Mouse (Mus musculus) mouse trophoblast stem cell (cell line): ENCODE data around the gene Dscaml1.

ENCODE experiments used
- in situ Hi-C, 2 experiments: fragments of 300-500 bp; cut with MseI, MboI; formaldehyde crosslinking; loops; 2 replicates in 1 of 2; 3 replicates in 1 of 2; pipeline ENCODE4 v1.15.1; 2025

Gene Dscaml1

DNA sequence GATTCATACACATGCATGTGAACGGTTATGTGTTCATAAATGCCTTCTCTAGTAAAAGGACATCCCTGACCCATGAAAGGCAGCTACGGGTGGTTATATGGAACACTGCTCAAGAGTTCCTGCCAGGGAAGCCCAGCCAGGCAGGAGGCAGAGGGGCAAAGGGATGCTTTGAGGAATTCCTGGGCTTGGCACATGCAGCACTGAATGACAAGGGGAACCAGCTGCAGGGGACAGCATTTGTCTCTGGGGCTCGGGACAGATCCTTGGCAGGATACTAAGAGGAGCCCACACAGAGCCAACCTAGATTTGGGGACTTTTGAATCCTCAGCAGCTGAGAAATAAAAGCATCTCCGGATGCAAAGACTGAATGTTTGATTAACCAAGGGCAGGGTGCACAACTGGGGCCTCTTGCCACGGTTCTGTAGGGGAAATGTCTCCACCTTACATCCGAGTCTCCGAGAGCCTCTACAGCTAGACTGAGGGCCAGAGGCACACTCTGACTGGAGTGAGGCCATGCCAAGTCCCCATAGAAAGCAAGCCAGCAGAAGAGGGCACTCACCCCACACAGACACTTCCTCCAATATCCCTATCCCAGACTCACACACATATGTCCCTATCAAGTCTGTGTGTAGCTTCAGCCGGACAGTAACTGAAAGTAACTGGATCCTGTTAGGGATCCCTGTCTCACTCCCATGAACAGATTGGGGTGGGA, 251.7 kb downstream of the Dscaml1 start:
- in situ Hi-C loops: no loop called here

DNA sequence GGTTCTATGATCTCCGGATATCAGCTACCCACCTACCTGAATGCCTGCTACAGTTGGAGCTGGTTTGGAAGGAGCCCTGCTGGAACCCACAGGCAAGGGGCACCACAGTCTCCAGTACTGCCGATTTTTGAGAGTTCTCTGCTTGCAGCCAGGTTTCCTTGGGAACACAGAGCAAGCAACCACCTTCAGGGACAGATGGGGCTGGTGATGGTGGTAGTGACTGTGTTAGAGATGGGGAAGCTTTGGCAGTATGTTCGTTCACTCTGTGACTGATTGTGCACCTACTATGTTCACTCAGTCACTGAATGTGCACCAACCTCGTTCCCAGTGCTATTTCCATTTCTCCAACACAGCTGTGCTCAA, 252.2 kb downstream of the Dscaml1 start:
- in situ Hi-C loops: no loop called here

DNA sequence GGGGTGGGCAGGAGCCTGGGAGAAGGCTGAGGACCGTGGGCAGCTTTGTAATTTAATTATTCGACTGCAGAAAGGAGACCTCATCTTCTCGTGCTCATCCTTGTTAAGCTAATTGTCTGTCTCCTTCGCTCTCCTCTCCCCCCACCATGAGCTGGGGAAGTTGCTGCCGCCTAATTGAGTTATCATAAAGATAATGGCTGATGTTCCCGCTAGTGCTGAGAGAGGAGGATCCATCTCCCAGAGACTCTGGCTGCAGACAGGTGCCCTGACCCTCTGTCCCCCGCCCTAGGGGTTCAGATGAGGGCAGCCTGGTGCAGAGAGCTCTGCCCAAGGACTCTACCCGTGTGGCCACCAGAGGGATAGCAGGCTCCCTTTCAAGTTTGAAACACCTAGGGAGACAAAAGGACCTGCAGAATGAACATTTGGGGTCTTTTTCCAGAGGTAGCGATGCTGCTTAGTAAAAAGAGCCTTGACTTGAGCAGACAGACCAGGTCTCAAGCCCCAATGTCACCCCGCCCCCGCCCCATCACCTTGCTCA, 256.1 kb downstream of the Dscaml1 start:
- in situ Hi-C loops: no loop called here

DNA sequence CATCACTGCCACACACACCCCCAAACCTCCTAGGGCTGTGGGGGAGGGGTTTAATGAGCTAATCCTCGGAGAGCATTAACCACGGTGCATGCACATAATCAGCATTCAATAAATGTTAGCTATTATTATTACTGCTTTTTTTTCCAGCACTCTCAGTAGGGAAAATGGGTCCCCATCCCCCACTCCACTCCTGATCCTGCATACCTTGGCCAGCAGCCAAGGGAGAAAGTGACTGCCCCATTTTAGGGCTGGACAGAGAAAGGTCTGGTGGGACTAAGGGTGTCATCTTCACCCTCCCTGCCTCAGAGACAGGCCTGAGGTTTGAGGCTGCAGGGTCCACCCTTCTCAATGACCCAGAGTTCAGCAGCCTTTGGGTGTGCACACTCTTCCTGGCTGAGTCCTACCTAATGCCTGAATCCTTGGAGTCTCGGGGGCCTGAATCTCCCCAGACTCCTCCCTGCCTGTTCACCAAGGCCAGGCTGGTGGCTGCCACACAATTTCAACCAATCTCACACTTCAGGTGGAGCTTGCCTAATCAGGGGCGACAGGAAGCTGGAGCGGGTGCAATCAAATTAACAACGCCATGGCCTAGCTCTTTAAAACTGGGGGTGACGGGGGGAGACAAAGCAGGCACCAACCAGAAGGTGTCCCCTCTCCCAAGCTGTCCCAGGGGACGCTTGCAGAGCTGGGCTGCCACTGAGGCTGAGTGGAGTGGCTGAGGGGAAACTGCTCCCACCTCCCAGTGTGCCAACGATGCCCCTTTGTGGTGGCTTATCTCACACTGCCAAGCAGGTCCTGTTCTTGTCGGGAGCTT, 267.2 kb downstream of the Dscaml1 start:
- in situ Hi-C loops: no loop called here

DNA sequence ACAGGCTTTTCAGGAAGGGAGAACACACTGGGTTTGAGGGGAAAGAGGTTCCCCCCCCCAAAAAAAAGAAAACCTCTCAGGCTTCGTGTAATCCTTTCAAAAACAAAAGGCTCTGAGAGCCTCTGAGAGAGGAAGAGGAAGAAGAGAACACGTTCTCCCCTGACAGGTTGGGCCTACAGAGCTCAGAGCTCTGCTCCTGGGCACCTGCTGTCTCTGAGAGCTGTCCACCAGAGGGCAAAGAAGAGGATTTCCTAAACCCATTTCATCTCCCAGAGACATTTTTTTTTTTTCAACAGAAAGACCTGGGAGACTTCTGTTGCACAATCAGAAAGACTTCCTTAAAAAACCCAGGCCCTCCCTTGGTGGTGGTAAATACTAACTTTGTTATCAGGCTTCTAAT, 267.8 kb downstream of the Dscaml1 start:
- in situ Hi-C loops: no loop called here

DNA sequence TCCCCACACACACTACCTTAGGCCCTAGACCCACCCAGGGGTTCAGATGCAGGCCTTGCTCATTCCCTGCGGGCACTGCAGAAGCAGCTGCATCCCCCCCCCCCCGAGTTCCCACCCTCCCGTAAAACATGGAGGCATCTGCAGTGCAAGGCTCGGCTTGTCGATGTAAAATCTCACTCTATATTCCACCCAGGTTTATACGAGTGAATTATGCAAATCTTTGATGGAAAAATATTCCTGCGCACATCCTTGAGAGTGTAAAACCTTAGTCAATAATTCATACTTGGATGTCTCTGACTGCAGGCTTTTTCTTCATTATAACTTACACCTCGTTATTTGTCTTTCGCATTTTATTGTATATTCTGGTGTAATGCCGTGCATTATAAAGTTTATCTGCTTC, 272.7 kb downstream of the Dscaml1 start:
- in situ Hi-C loops: no loop called here

DNA sequence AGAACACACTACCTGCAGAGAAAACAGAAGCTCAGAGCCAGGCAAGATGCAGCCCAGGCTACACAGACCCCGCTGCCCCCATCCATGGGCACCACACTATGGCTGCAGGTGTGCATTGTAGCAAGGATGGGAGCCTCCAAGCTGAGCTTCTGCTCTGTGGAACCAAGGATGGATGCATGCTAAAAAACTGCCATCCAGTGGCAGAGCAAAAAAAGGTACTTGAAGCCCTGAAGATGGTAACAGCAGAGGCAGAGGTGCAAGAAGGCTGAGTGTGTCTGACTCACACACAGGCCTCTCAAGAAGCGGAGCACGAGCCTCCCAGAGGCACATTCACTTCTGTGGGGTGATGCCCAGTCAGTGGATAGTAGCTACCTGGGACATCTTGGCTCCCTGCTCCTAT, 276.8 kb downstream of the Dscaml1 start:
- in situ Hi-C loops: no loop called here

DNA sequence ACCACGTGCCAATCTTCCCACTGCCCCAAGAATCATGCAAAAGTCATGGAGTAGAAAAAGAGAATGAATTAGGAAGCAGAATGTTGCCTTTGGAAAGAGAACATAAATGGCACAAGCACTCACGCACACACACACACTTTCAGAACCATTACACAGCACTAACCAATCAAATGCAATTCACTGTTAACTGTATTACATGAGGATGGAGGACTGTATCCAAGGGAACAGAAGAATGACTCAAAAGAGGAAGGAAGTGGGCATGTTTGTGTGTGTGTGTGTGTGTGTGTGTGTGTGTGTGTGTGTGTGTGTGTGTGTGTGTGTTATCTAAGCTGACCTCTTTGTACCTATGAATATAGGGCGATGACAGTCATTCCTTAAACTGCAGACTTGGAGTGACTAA, 278.0 kb downstream of the Dscaml1 start:
- in situ Hi-C loops: no loop called here

DNA sequence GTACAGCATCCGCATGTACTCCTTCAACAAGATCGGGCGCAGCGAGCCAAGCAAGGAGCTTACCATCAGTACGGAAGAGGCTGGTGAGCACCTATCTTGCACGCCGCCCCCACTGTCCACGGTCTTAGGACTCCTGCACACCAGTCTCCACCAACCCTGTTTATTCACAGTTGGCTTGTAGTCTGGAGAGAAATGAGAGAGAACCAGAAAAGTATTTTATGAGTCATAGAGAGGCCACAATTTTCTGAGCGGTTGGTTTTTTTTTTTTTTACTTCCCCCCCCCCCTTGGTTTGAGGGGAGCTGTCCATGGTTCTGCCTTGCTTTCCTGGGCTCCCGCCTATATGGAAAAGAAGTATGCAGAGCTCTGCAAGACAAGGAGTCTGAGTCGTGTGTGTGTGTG, 283.9 kb downstream of the Dscaml1 start:
- in situ Hi-C loops: no loop called here

DNA sequence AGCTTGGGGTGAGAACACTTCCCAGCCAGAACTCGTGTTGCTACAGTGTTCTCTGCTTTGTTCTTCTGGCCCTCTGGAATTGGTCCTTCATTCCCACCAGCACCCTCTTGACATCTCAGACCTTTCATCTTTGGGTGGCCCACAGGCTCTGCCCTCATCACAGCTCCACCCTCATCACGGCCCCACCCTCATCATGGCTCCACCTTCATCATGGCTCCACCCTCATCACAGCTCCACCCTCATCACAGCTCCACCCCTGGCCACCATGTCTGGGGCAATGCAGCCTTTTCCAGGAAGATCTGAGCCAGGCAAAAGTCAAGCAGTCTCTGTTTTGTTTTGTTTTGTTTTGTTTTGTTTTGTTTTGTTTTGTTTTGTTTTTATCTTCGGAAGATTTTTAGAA, 289.0 kb downstream of the Dscaml1 start:
- in situ Hi-C loops: no loop called here

DNA sequence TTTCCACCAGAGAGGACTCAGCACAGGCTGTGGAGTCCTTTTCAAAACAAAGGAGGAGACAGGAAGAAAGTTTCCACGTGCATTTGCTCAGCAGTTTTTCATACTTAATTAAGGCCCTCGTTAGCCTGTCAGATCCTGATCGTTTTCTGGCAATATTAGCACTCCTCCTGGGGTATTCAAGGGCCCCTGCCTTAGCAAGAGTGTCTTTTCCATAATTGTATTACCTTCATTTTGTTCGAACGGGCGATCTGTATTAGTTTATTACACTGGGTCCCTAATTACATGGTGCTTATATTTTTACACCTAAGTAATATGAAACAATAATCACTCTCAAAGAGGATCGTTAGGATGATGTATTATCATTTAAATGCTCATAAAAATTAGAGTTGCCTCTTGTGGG, 293.6 kb downstream of the Dscaml1 start:
- in situ Hi-C loops: no loop called here

DNA sequence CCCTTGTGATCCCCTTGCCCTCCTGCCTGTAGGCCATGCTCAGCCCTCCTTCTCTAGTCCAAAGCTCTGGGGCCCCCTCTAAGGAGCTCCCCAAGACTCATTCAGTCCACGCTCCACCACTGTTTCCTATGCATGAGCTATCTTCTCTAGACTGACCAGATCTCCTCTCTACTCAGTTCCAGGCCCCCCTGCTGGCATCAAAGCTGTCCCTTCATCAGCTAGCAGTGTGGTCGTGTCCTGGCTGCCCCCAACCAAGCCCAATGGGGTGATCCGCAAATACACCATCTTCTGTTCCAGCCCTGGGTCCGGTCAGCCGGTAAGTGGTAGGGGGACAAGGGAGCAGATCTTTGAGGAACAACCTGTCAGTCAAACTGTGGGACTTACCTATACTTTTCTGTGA, 305.4 kb downstream of the Dscaml1 start:
- in situ Hi-C loops: no loop called here

DNA sequence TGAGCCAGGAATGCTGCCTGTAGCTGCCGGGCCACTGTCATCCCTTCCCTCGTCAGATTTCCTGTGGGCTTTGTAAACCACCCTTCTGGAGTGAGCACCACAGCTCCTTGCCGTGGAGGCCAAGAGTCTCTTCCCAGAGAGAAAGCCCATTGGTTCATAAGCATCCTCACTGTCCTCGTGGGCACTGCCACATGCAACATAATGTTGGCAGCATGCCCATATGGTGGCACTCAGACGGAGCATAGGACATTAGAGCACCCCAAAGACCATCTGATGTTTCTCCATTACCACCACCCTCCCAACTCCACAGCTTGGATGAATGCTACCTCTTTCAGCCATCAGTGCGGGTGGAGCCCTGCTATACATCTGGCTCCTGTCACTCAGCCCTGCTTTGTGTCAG, 306.8 kb downstream of the Dscaml1 start:
- in situ Hi-C loops: no loop called here

DNA sequence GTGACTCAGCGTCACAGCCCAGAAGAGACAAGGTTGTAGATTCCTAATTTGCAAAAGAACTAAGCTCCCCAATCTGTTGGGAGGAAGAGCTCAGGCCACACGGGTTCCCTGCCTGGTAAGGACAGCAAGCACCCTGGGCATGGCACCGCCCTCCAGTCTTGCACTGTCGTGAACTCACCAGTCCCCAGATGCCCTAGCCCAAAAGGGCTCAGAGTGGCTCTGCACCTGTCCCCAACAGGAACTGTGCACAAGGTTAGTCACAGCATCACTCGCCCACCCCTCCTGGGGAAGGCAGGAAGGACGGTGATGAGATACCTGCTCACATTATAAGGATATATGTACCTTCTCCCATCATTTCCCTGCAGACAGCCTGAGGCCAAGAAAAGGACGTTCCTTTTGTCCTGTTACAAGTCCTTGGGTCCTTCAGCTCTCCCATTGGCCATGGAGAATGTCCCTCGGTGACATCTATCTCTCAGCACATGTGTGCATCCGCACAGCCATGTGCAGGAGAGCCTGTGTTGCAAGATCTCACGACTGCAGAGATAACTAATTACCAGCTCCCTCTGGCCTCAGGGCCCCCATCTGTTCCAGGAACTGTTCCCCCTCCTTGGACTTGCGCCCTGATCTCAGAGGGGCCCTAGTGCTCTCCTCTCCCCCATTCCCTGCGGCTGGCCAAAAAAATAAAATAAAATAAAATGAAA, 312.7 kb downstream of the Dscaml1 start:
- in situ Hi-C loops: no loop called here

DNA sequence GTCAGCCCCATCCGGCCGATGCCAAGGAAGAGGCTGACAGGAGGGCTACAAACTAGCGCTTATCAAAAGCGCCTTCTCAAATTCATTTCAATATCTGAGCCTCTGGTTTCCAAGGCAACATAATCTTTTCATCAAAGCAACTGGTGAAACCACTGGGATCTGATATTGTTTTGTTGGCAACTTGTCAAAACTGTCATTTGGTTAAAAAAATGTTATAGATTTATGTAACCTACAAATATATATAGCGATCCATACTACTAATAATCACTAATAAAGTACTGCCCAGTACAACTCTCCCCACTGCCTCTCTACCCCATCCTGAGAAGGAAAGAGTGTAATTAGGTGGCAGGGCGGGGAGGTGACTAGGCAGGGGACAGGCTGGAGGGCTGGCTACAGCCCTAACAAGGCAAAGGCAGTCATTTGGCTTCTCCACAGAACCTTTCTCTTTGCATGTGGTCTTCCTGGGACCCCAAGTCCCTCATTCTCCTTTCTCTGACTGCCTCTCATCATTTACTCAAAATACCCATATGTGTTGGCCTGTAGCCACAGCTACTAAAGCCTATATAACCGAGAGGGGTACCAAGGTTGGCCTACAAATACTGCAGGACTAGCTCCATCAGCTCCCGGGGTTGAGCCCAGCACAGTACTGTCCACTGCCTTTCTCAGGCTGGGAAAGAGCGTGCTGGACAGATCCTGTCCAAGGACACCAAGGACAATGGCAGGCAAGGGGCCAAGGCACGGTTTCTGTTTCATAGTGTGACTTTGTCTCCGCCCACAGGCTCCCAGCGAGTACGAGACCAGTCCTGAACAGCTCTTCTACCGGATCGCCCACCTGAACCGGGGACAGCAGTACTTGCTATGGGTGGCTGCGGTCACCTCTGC, 313.5 kb downstream of the Dscaml1 start:
- in situ Hi-C loops: loop anchor here in 1 of 2 experiments (10.0 kb wide), 1 partner anchor 325 kb away; no protein-coding TSS in a partner anchor

DNA sequence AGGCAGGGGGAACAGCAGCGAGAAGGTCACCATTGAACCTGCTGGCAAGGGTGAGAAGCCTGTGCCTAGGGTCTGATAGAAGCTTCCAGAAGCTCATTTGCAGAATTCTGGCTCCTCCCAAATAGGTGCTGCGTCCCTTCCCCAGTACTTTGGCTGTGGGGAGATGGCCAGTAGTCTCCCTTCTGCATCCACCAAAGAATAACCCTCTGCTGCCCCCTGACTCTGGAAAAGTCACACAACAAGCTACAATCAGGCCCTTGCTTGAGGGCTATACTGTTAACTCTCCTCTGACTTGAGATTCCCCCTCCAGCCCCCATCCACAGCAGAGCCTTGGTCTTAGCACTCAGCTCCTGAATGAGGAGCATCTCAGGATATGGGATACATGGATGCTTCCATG, 314.2 kb downstream of the Dscaml1 start:
- in situ Hi-C loops: loop anchor here in 1 of 2 experiments (10.0 kb wide), 1 partner anchor 326 kb away; no protein-coding TSS in a partner anchor

DNA sequence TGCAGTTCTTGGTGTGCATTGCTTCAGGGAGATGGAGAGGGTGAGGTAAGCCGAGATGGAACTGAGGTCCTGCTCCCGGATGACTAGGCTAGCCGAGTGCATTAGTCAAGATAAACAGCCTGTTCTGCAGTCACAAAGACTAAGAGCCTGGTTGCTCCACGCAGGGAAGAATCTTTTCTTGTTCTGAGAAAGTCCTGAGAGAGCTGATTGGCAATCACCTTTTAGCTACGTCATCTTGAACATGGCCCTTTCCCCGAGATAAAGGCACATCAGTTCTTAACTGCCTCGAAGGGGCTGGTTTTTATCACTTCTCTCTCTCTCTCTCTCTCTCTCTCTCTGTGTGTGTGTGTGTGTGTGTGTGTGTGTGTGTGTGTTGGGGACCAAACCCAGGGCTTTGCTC, 319.0 kb downstream of the Dscaml1 start:
- in situ Hi-C loops: loop anchor here in 1 of 2 experiments (10.0 kb wide), 1 partner anchor 331 kb away; no protein-coding TSS in a partner anchor

DNA sequence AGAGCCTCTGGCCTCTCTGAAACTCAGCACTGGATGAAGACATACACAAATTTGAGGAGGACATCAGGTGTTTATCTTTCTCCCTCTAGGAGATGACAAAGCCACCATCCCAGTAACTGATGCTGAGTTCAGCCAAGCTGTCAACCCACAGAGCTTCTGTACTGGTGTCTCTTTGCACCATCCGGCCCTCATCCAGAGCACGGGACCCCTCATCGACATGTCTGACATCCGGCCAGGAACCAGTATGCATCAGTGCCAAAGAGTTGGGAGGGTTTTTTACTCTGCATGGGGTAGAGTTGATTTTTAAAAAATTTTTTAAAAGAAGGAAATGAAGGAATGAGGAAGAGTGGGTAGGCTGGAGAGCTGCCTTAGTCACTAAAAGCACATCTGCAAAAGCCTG, 323.5 kb downstream of the Dscaml1 start:
- in situ Hi-C loops: loop anchor here (5.0 to 10.0 kb wide), 2 partner anchors 335 to 338 kb away; no protein-coding TSS in a partner anchor

DNA sequence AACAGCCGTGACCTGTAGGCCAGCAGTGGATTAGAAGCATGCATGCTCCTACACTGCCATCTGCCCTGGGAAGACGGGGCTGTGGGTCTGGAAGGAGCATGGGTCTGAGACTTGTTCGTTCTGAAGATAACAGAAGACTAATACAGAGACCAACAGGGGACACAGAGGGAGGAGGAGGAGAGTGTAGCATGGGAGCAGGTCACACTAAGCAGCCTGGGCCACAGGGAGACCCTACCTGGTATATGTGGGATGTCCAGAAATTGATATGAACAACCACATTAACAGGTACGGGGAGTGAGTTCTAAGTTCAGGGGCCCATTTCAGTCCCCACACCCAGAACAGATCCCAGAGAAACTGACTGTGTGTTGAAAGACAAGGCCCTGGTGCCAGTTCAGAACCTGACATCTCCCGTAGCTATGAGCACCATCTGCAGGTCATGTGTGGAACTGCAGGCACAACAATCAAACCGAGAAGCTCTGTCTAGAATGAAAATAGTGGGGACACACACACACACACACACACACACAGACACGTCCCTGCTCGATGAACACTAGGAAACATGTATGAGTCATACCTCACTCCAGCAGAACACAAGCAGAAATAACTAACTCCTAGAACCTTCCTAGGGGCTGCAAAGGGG, 328.1 kb downstream of the Dscaml1 start:
- in situ Hi-C loops: loop anchor here in 1 of 2 experiments (5.0 kb wide), 1 partner anchor 342 kb away; no protein-coding TSS in a partner anchor

DNA sequence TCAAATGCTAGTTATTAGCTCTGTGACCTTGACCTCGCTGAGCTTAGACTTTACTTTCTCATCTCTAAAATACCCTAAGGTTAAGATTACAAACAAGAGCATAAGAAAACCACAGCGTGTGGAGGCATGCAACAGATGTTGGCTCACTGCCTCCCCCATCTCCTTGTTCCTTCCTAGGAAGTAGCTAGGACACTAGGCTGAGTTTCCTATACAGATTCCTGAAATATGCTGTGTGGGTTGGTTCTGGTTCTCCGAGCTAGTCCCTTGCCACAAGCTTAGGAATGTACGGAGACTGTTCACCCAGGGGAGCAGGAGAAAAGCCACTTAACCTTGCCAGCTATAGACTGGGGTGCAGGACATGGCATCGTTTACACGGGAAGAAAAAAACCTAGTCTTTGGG, 339.8 kb downstream of the Dscaml1 start:
- in situ Hi-C loops: no loop called here

DNA sequence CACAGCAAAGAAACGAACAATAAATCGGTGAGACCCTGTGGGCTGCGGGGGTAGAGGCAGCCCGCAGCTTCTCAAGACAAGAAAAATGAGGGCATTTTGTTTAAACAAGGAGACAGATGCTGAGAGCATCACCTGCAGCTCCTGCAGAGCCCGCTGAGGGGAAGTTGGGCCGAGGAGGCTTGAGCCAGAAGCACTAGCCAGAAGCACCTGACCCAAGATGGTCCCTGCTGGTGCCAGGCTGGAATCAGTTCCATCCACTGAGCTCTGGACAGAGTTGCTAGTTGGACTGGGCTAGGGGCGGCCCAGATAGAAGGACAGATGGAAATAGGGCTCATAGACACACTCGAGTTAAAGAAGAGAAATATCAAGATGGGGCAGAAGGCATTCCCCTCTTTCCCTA, 340.7 kb downstream of the Dscaml1 start:
- in situ Hi-C loops: no loop called here
